Mouse (Mus musculus) G1E (cell line): Measurements from ENCODE around the gene Usp6nl.

Experiments used
- CTCF ChIP-seq: IDR thresholded peaks from 2 replicates; pipeline ENCODE4 v1.5.1; 2012; ENCODE audit warnings: low read depth, low read length, inconsistent platforms, mixed read lengths
- GATA2 ChIP-seq: IDR thresholded peaks from 2 replicates; pipeline ENCODE4 v1.6.1; 2012; ENCODE audit warnings: low read depth, low read length, inconsistent platforms, borderline replicate concordance
- POLR2AphosphoS5 ChIP-seq: IDR thresholded peaks from 2 replicates; pipeline ENCODE4 v1.6.1; 2012; ENCODE audit warnings: low read depth, low read length, inconsistent platforms; ENCODE audit not compliant: insufficient replicate concordance

DNA sequence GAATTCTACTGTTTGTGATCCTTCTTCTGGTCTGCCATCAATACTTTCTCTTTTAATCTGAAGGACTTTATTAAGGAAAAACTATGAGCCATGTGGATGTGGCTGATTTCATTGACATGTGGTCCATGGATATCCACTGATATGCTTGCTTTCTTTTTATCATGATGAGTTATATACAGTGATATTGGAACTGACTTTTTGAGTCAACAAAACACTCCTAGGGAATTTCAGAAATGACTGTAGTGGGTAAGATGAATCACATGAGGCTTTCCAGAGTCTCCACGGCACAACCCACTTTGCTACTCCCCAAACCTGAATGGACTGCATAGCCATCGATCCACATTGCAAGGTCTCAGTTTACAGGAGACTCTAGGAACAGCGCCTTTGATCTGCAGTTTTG, 2.3 kb upstream of the Usp6nl start:
- TF ChIP-seq CTCF (no peak), GATA2 (no peak), POLR2AphosphoS5 (no peak)
